Mouse (Mus musculus) stomach, postnatal 0 days (tissue): ENCODE results near the gene Cops7b.

Experiments
- CTCF ChIP-seq: IDR thresholded peaks from 2 replicates; pipeline ENCODE4 v1.5.1; 2016; ENCODE audit warnings: antibody characterized with exemption, low read depth, mild to moderate bottlenecking, moderate library complexity
- EP300 ChIP-seq: optimal IDR thresholded peaks from 2 replicates; pipeline ENCODE3; 2016; ENCODE audit warnings: antibody characterized with exemption

DNA sequence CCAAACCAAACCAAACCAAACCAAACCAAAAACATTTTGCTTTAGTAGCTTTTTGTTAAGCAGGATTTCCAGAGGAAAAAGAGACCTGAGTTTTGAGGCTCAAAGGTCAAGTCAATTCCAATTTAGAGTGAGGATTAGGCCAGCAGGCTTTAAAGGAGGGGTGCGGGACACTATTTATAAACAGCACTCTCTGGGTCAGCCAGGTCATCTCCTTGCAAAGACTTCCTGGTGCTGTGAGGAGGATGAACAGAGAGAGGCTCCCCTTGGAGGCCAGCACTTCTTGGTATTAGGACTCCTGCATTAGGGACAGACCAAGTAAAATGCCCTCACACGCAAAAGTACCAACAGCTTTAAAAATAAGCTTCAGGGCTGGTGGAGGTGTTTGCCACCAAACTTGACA, 30.8 kb upstream of the Cops7b start:
- no peak for TF ChIP-seq CTCF
- TF ChIP-seq EP300: no peak
